Mouse (Mus musculus) lung, adult 2 months (tissue): Measurements from ENCODE around the gene Itpk1.

Source experiments
- CTCF ChIP-seq: fragments of 200-500 bp; IDR thresholded peaks from 2 replicates; pipeline ENCODE4 v1.5.1; 2011; ENCODE audit warnings: mild to moderate bottlenecking, low read length, control low read depth; ENCODE audit not compliant: insufficient read depth
- POLR2A ChIP-seq: fragments of 200-500 bp; IDR thresholded peaks from 2 replicates; pipeline ENCODE4 v1.6.1; 2011; ENCODE audit warnings: low read depth, mild to moderate bottlenecking, control low read depth, low read length, borderline replicate concordance; ENCODE audit errors: extremely low read depth

DNA sequence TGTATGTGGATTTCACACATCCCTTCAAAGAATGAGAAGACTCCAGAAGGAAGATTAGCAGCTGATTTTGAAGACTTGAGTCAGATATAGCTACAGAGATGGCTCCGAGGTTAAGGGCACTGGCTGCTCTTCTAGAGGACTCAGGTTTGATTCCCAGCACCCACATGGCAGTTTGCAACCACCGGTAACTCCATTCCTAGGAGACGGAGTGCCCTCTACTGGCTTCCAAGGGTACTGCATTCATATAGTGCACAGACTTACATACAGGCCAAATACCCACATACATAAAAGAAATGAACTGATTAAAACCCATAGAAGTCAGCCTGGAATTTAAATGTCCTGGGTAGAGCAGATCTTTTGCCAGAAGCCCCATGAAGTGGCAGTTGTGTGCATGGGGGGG is 106.2 kb downstream of the Itpk1 start:
- TF ChIP-seq CTCF (no peak), POLR2A (no peak)
